Mouse (Mus musculus): Measurements from ENCODE around the gene Mylk. TPM values are rescaled to one million over a fixed set of nuclear protein-coding genes. Genes with fewer than 3 reads are reported as not detected.

Mylk gene
- polyA plus RNA-seq, 1 experiment, result 0.23 TPM

GRCm38 (mm10) chr16:35033809-35034577 lies 289.0 kb downstream of the Mylk start:
- H3K79me2 ChIP-seq (ENCODE audit: control insufficient read depth, insufficient read depth), result no peaks in the 10 kb centered on the region
- no peak overlapping the region for H3ac ChIP-seq (ENCODE audit: control insufficient read depth, insufficient read length, low read depth)
- H3K79me3 ChIP-seq (ENCODE audit: low read depth), result no peaks in the 10 kb centered on the region
- TF ChIP-seq CTCF (IDR thresholded peaks at IDR 0.05; ENCODE audit: control insufficient read depth, insufficient read depth, insufficient read length) (no peak), MYOD1 (IDR thresholded peaks at IDR 0.05; ENCODE audit: control insufficient read depth, insufficient read length, low read depth) (no peak), CEBPB (IDR thresholded peaks at IDR 0.05; ENCODE audit: low read depth) (no peak), MAX (IDR thresholded peaks at IDR 0.05) (no peak), MYOG (IDR thresholded peaks at IDR 0.05; ENCODE audit: control insufficient read depth, extremely low read depth, insufficient read length) (no peak), FOSL1 (IDR thresholded peaks at IDR 0.05; ENCODE audit: insufficient read depth, low read length, poor library complexity, severe bottlenecking) (no peak), USF1 (IDR thresholded peaks at IDR 0.05; ENCODE audit: low read depth) (no peak)
- H3K27me3 ChIP-seq (ENCODE audit: control insufficient read depth, insufficient read depth, insufficient read length), result no peaks in the 10 kb centered on the region
- peaks cover 21% of the 10 kb centered on the region for H3K36me3 ChIP-seq (ENCODE audit: control insufficient read depth, insufficient read depth)
- H3K4me3 ChIP-seq (ENCODE audit: insufficient read depth, poor library complexity, severe bottlenecking), result no peak overlapping the region

- H3K79me2 ChIP-seq (ENCODE audit: control insufficient read depth, insufficient read depth), result no peaks in the 10 kb centered on the region
- H3ac ChIP-seq (ENCODE audit: control insufficient read depth, insufficient read length, low read depth), result no peak overlapping the region
- H3K79me3 ChIP-seq (ENCODE audit: low read depth), result no peaks in the 10 kb centered on the region
- TF ChIP-seq MYOG (IDR thresholded peaks at IDR 0.05; ENCODE audit: control insufficient read depth, extremely low read depth, insufficient read length) (no peak), MAX (IDR thresholded peaks at IDR 0.05) (no peak), FOSL1 (IDR thresholded peaks at IDR 0.05; ENCODE audit: insufficient read depth, low read length, poor library complexity, severe bottlenecking) (no peak)
- no peak overlapping the region for H3K4me3 ChIP-seq (ENCODE audit: insufficient read depth, poor library complexity, severe bottlenecking)
- H3K36me3 ChIP-seq (ENCODE audit: control insufficient read depth, insufficient read depth), result peaks cover 17% of the 10 kb centered on the region
- H3K27me3 ChIP-seq (ENCODE audit: control insufficient read depth, insufficient read depth, insufficient read length), result no peaks in the 10 kb centered on the region
Measured at GRCm38 (mm10) chr16:35034971-35035370, 290.0 kb downstream of the Mylk start.

- no peaks in the 10 kb centered on the region for H3K79me2 ChIP-seq (ENCODE audit: control insufficient read depth, insufficient read depth)
- no peak overlapping the region for H3K4me3 ChIP-seq (ENCODE audit: insufficient read depth, poor library complexity, severe bottlenecking)
- TF ChIP-seq USF1 (IDR thresholded peaks at IDR 0.05; ENCODE audit: low read depth) (no peak), CEBPB (IDR thresholded peaks at IDR 0.05; ENCODE audit: low read depth) (no peak), MYOG (IDR thresholded peaks at IDR 0.05; ENCODE audit: control insufficient read depth, extremely low read depth, insufficient read length) (no peak), CTCF (IDR thresholded peaks at IDR 0.05; ENCODE audit: control insufficient read depth, insufficient read depth, insufficient read length) (no peak), FOSL1 (IDR thresholded peaks at IDR 0.05; ENCODE audit: insufficient read depth, low read length, poor library complexity, severe bottlenecking) (no peak), MYOD1 (IDR thresholded peaks at IDR 0.05; ENCODE audit: control insufficient read depth, insufficient read length, low read depth) (no peak), MAX (IDR thresholded peaks at IDR 0.05) (no peak)
- H3ac ChIP-seq (ENCODE audit: control insufficient read depth, insufficient read length, low read depth), result no peak overlapping the region
- no peaks in the 10 kb centered on the region for H3K79me3 ChIP-seq (ENCODE audit: low read depth)
- H3K27me3 ChIP-seq (ENCODE audit: control insufficient read depth, insufficient read depth, insufficient read length), result no peaks in the 10 kb centered on the region
- peaks cover 20% of the 10 kb centered on the region for H3K36me3 ChIP-seq (ENCODE audit: control insufficient read depth, insufficient read depth)
Measured at GRCm38 (mm10) chr16:35036754-35037153, 291.7 kb downstream of the Mylk start.

GRCm38 (mm10) chr16:35038343-35039057 lies 293.5 kb downstream of the Mylk start:
- H3K79me3 ChIP-seq (ENCODE audit: low read depth), result no peaks in the 10 kb centered on the region

GRCm38 (mm10) chr16:35040154-35040553 lies 295.1 kb downstream of the Mylk start:
- no peaks in the 10 kb centered on the region for H3K27me3 ChIP-seq (ENCODE audit: control insufficient read depth, insufficient read depth, insufficient read length)

More at GRCm38 (mm10) chr16:35038343-35039057, 293.5 kb downstream of the Mylk start:
- no peak overlapping the region for H3ac ChIP-seq (ENCODE audit: control insufficient read depth, insufficient read length, low read depth)
- H3K27me3 ChIP-seq (ENCODE audit: control insufficient read depth, insufficient read depth, insufficient read length), result no peaks in the 10 kb centered on the region
- H3K79me2 ChIP-seq (ENCODE audit: control insufficient read depth, insufficient read depth), result no peaks in the 10 kb centered on the region
- no peak overlapping the region for H3K4me3 ChIP-seq (ENCODE audit: insufficient read depth, poor library complexity, severe bottlenecking)
- peaks cover 30% of the 10 kb centered on the region for H3K36me3 ChIP-seq (ENCODE audit: control insufficient read depth, insufficient read depth)
- TF ChIP-seq CEBPB (IDR thresholded peaks at IDR 0.05; ENCODE audit: low read depth) (no peak), FOSL1 (IDR thresholded peaks at IDR 0.05; ENCODE audit: insufficient read depth, low read length, poor library complexity, severe bottlenecking) (no peak), USF1 (IDR thresholded peaks at IDR 0.05; ENCODE audit: low read depth) (no peak), CTCF (IDR thresholded peaks at IDR 0.05; ENCODE audit: control insufficient read depth, insufficient read depth, insufficient read length) (no peak), MYOD1 (IDR thresholded peaks at IDR 0.05; ENCODE audit: control insufficient read depth, insufficient read length, low read depth) (no peak), MYOG (IDR thresholded peaks at IDR 0.05; ENCODE audit: control insufficient read depth, extremely low read depth, insufficient read length) (no peak)

More at GRCm38 (mm10) chr16:35040154-35040553, 295.1 kb downstream of the Mylk start:
- TF ChIP-seq USF1 (IDR thresholded peaks at IDR 0.05; ENCODE audit: low read depth) (no peak), CTCF (IDR thresholded peaks at IDR 0.05; ENCODE audit: control insufficient read depth, insufficient read depth, insufficient read length) (no peak), MAX (IDR thresholded peaks at IDR 0.05) (no peak), CEBPB (IDR thresholded peaks at IDR 0.05; ENCODE audit: low read depth) (no peak), MYOD1 (IDR thresholded peaks at IDR 0.05; ENCODE audit: control insufficient read depth, insufficient read length, low read depth) (no peak), FOSL1 (IDR thresholded peaks at IDR 0.05; ENCODE audit: insufficient read depth, low read length, poor library complexity, severe bottlenecking) (no peak), MYOG (IDR thresholded peaks at IDR 0.05; ENCODE audit: control insufficient read depth, extremely low read depth, insufficient read length) (no peak)
- no peak overlapping the region for H3ac ChIP-seq (ENCODE audit: control insufficient read depth, insufficient read length, low read depth)
- no peaks in the 10 kb centered on the region for H3K79me2 ChIP-seq (ENCODE audit: control insufficient read depth, insufficient read depth)
- no peak overlapping the region for H3K4me3 ChIP-seq (ENCODE audit: insufficient read depth, poor library complexity, severe bottlenecking)
- H3K79me3 ChIP-seq (ENCODE audit: low read depth), result no peaks in the 10 kb centered on the region
- peaks cover 26% of the 10 kb centered on the region for H3K36me3 ChIP-seq (ENCODE audit: control insufficient read depth, insufficient read depth)
